Mouse (Mus musculus) heart, embryonic 16.5 days (tissue): ENCODE measurements around the gene Ajm1. TPM values are rescaled to one million over a fixed set of nuclear protein-coding genes. Genes with fewer than 3 reads are reported as not detected.

ENCODE experiments used
- ATAC-seq: fragments of 200-750 bp; cut with Nextera tagmentation; replicated peaks from 2 replicates; pipeline ENCODE4 v1.8.0; 2017; ENCODE audit warnings: moderate number of reproducible peaks; ENCODE audit not compliant: insufficient read depth, low FRiP score; ENCODE audit errors: extremely low read depth
- H3K27ac ChIP-seq: fragments of 300-500 bp; sonication (generic); 2 replicates; pipeline ENCODE4 v1.5.1; 2014; ENCODE audit warnings: mild to moderate bottlenecking, low read length, control low read depth, moderate library complexity
- H3K27me3 ChIP-seq: fragments of 300-500 bp; sonication (generic); 2 replicates; pipeline ENCODE4 v1.6.1; 2014; ENCODE audit warnings: low read length, mixed read lengths; ENCODE audit not compliant: control insufficient read depth, insufficient read depth
- H3K36me3 ChIP-seq: fragments of 300-500 bp; sonication (generic); 2 replicates; pipeline ENCODE4 v1.6.1; 2014; ENCODE audit not compliant: control insufficient read depth, insufficient read depth
- H3K4me1 ChIP-seq: fragments of 300-500 bp; sonication (generic); 2 replicates; pipeline ENCODE4 v1.6.1; 2014; ENCODE audit warnings: low read length, mixed read lengths; ENCODE audit not compliant: control insufficient read depth, insufficient read depth
- H3K4me2 ChIP-seq: fragments of 300-500 bp; sonication (generic); 2 replicates; pipeline ENCODE4 v1.6.1; 2014; ENCODE audit warnings: low read depth, mild to moderate bottlenecking, control low read depth, low read length
- H3K4me3 ChIP-seq: fragments of 300-500 bp; sonication (generic); 2 replicates; pipeline ENCODE4 v1.5.1; 2014; ENCODE audit warnings: mild to moderate bottlenecking, control low read depth, low read length
- H3K9ac ChIP-seq: fragments of 300-500 bp; sonication (generic); 2 replicates; pipeline ENCODE4 v1.6.1; 2014; ENCODE audit warnings: low read length, control low read depth
- H3K9me3 ChIP-seq: fragments of 300-500 bp; sonication (generic); replicated peaks from 2 replicates; pipeline ENCODE4 v1.6.1; 2016; ENCODE audit warnings: low read length; ENCODE audit not compliant: control insufficient read depth
- WGBS: fragments of 180-500 bp; shearing (Covaris S2); extraction: QIAGEN DNeasy Blood & Tissue Kit; methylation state at CpG from one replicate; pipeline ENCODE4 v1.1.7; 2014; 5-methylcytosine and 5-hydroxymethylcytosine counted together
- polyA plus RNA-seq: library from polyadenylated mRNA; unstranded; fragments of >200 nt; fragmentation: Nextera tagmentation; extraction: Ambion mirVana; gene quantifications from 2 replicates; pipeline ENCODE4 v1.2.1, GENCODE M21; 2015

The Ajm1 gene
- polyA plus RNA-seq: 0.05 and 0.10 TPM in 2 replicates

DNA sequence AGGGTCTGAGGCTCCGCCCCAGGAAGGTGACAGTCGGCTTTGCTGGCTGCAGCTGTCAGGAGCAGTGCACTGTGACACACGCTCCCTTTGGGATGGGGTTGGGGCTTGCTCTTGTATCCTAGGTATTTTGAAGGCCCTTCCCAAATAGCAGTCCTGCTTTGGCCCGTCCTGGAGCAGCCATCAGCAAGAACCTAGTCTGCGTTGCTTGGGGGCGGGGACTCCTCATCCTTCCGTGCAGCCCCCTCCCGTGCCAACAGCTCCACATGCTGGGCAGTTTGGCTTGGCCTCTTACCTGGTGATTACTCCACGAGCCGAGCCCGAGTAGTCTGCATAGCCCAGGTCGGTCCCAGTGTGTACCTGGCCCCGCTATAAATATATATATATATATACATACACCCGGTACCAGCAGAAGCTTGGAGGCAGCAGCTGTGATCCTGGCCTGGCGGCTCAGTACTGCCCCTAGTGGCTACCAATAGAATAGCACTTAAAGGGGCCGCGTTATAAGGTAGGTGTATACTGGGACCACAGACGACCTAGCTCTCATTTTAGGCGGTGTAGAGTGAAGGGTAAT is at the start of gene Ajm1:
Gene Ajm1 (minus strand): TSS at position 464 of the 571 bp plus-strand sequence.
- Histone ChIP-seq H3K36me3 (peaks cover 9% of the 10 kb centered on the region), H3K9ac (peak within 1 kb of the TSS; percentile 48; the same call in 1 of the 2 replicates), H3K9me3 (no peaks in the 10 kb centered on the region), H3K27ac (no peak within 1 kb of the TSS), H3K4me1 (peaks cover 36% of the 10 kb centered on the region), H3K4me2 (peak within 1 kb of the TSS; percentile 78), H3K4me3 (peak within 1 kb of the TSS; percentile 46), H3K27me3 (peaks cover 46% of the 10 kb centered on the region)
- peak; percentile 73 for ATAC-seq
- WGBS: 5% methylated on average over 19 of the region's 19 CpGs

DNA sequence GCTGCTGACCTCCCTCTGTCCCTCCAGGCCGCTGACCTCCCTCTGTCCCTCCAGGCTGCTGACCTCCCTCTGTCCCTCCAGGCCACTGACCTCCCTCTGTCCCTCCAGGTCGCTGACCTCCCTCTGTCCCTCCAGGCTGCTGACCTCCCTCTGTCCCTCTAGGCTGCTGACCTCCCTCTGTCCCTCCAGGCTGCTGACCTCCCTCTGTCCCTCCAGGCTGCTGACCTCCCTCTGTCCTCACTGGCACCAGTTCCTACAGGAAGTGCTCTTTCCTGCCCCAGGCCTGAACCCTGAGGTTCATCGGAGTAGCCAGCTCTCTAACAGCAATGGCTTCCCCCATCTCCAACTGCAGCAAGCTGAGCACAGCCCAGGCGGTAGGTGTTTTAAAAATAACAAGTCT is 47.2 kb upstream of the Ajm1 start:
- Histone ChIP-seq H3K27ac (no peak overlapping the region), H3K36me3 (no peaks in the 10 kb centered on the region), H3K4me1 (no peaks in the 10 kb centered on the region), H3K27me3 (no peaks in the 10 kb centered on the region), H3K9ac (no peak overlapping the region), H3K9me3 (no peaks in the 10 kb centered on the region), H3K4me2 (no peak overlapping the region), H3K4me3 (no peak overlapping the region)
- no peak for ATAC-seq
- 44% methylated on average over 4 of the region's 4 CpGs for WGBS

DNA sequence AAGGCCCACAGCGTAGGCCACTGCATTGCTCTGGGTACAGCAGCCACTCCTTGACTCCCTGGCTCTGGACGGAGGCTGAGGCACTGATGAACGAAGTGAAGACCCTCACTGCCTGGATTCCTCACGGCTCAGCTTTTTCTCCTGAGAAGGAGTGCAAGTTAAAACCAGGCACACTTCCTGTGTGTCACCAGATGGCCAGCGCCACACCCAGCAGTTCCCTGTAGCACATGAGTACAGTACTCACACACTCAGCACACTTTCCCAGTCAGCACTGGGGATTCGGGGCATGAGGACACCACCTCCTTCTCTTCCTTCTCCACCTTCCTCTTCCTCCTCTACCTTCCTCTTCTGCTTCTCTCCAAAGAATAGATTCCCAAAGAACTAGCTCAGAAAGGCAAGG is 46.3 kb upstream of the Ajm1 start, which contains the start of gene Fcna:
Gene Fcna (minus strand): TSS at position 220 of the 400 bp plus-strand sequence.
- no peaks in the 10 kb centered on the region for H3K4me1 ChIP-seq
- 67% methylated on average over 6 of the region's 6 CpGs for WGBS
- no peaks in the 10 kb centered on the region for H3K27me3 ChIP-seq
- H3K9ac ChIP-seq: no peak within 1 kb of the TSS
- H3K36me3 ChIP-seq: no peaks in the 10 kb centered on the region
- ATAC-seq: no peak
- no peak within 1 kb of the TSS for H3K4me3 ChIP-seq
- H3K4me2 ChIP-seq: no peak within 1 kb of the TSS
- H3K27ac ChIP-seq: no peak within 1 kb of the TSS
- H3K9me3 ChIP-seq: no peaks in the 10 kb centered on the region

DNA sequence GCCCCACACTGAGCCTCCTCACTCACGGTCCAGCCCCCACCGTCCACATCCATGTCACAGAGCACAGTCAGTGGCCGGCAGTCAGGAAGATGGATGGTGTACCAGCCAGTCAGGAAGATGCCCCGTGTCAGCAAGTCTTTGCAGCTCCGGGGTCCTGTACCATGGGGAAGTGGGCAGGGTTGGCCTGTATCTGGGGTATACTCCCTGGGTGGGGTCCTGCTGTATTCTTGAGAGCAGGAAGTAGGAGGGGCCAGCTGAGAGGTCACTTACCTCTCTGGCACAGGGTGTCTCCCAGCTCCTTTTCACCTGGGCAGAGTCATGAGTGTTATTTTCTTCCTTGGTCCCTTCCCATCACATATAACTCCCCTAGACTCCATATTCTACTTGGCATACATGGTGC is 44.4 kb upstream of the Ajm1 start:
- WGBS: 48% methylated on average over 5 of the region's 5 CpGs
- Histone ChIP-seq H3K36me3 (no peaks in the 10 kb centered on the region), H3K4me2 (no peak overlapping the region), H3K9ac (no peak overlapping the region), H3K27ac (no peak overlapping the region), H3K4me3 (no peak overlapping the region), H3K4me1 (peaks cover 7% of the 10 kb centered on the region), H3K9me3 (no peaks in the 10 kb centered on the region), H3K27me3 (no peaks in the 10 kb centered on the region)
- ATAC-seq: no peak

DNA sequence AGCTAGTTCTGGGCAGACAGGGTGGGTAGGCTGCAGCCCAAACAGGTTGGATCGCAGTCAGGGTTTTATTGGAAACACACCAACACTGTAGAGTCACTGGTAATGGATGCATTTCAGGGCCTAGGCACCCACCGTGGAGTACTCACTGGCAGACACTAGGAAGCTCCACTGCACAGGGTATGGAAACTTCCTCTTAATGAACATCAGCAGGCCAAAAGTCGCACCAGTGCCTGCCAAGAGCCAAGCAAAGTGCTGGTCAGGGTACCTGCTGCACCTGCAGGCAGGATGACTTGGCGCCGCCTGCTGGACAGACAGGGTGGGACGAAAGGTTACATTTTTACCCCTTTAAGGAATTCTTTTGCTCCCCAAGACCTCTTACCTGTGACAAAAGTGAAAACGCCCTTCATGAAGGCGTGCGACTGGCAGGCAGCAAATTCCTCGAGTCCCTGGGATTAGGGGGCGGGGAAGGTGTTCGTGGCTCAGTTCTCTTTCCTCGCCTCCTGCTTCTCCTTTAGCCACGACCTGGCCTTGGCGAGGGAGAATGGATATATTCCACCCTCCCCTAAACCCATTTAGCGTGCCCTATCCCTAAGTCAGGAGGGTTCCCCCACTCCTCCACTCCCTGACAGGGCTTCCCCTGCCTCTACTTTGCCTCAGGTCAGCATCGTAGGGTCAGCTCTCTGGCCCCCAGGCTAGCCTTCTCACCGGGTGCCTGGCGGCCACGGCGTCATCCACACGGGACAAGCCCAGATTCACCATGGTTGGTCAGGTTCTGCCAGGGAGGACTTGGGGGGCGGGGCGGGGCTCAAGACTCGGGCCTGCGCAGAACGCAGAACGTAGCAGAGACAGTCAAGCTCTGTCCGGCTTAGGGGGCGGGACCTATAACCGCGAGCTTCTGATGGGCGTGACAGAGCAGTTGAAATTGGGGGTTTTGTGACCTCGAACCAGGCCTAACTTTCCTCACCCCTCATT is 40.0 kb upstream of the Ajm1 start, which contains the start of gene Tmem141:
Gene Tmem141 (minus strand): TSS at position 777 of the 972 bp plus-strand sequence.
- Histone ChIP-seq H3K9me3 (no peaks in the 10 kb centered on the region), H3K4me2 (peak within 1 kb of the TSS; percentile 92), H3K36me3 (no peaks in the 10 kb centered on the region), H3K4me3 (peak within 1 kb of the TSS; percentile 62), H3K27me3 (peaks cover 19% of the 10 kb centered on the region), H3K27ac (peak within 1 kb of the TSS; percentile 67), H3K9ac (peak within 1 kb of the TSS; percentile 79), H3K4me1 (peaks cover 9% of the 10 kb centered on the region)
- 6% methylated on average over 34 of the region's 34 CpGs for WGBS
- ATAC-seq: peak; percentile 92

- H3K9ac ChIP-seq: no peak overlapping the region
- no peak overlapping the region for H3K27ac ChIP-seq
- no peak for ATAC-seq
- no peak overlapping the region for H3K4me3 ChIP-seq
- WGBS: 70% methylated on average over 4 of the region's 4 CpGs
- peaks cover 26% of the 10 kb centered on the region for H3K27me3 ChIP-seq
- peak overlapping the region; percentile 92; the same call in 1 of the 2 replicates for H3K4me2 ChIP-seq
- H3K36me3 ChIP-seq: no peaks in the 10 kb centered on the region
- H3K9me3 ChIP-seq: no peaks in the 10 kb centered on the region
- H3K4me1 ChIP-seq: peaks cover 11% of the 10 kb centered on the region
These were observed 39.3 kb upstream of the Ajm1 start for GRCm38 (mm10) chr2:25620852-25621228.

GRCm38 (mm10) chr2:25620386-25620785 is 38.8 kb upstream of the Ajm1 start:
- H3K4me2 ChIP-seq: no peak overlapping the region
- peaks cover 11% of the 10 kb centered on the region for H3K4me1 ChIP-seq
- peaks cover 30% of the 10 kb centered on the region for H3K27me3 ChIP-seq
- no peak overlapping the region for H3K27ac ChIP-seq
- ATAC-seq: no peak
- H3K9ac ChIP-seq: no peak overlapping the region
- WGBS: 77% methylated on average over 6 of the region's 6 CpGs
- H3K36me3 ChIP-seq: no peaks in the 10 kb centered on the region
- H3K4me3 ChIP-seq: no peak overlapping the region
- no peaks in the 10 kb centered on the region for H3K9me3 ChIP-seq

- H3K27ac ChIP-seq: no peak within 1 kb of the TSS
- peaks cover 11% of the 10 kb centered on the region for H3K4me1 ChIP-seq
- no peak within 1 kb of the TSS for H3K4me3 ChIP-seq
- H3K9me3 ChIP-seq: no peaks in the 10 kb centered on the region
- no peak within 1 kb of the TSS for H3K4me2 ChIP-seq
- H3K36me3 ChIP-seq: no peaks in the 10 kb centered on the region
- 68% methylated on average over 3 of the region's 3 CpGs for WGBS
- H3K9ac ChIP-seq: no peak within 1 kb of the TSS
- peaks cover 45% of the 10 kb centered on the region for H3K27me3 ChIP-seq
- ATAC-seq: no peak
These were observed 36.0 kb upstream of the Ajm1 start, which contains the start of gene Ccdc183 for GRCm38 (mm10) chr2:25617578-25617977. Gene Ccdc183 (minus strand): TSS chr2:25617678.

- 15% methylated on average over 22 of the region's 22 CpGs for WGBS
- no peaks in the 10 kb centered on the region for H3K36me3 ChIP-seq
- peak overlapping the region; percentile 25 for H3K4me3 ChIP-seq
- peaks cover 45% of the 10 kb centered on the region for H3K27me3 ChIP-seq
- H3K4me1 ChIP-seq: peaks cover 8% of the 10 kb centered on the region
- H3K27ac ChIP-seq: no peak overlapping the region
- H3K9me3 ChIP-seq: no peaks in the 10 kb centered on the region
- H3K9ac ChIP-seq: peak overlapping the region; percentile 28; the same call in 1 of the 2 replicates
- ATAC-seq: no peak
- H3K4me2 ChIP-seq: peak overlapping the region; percentile 13; the same call in 1 of the 2 replicates
These were observed 34.8 kb upstream of the Ajm1 start for GRCm38 (mm10) chr2:25616398-25616797.
